Mouse (Mus musculus) kidney, postnatal 14 days (tissue): ENCODE data around the gene Wnt10b.

Source experiments
- DNase-seq: peaks from one replicate; pipeline ENCODE4 v3.0.0; 2022; ENCODE audit warnings: mixed read lengths

The Wnt10b gene

DNA sequence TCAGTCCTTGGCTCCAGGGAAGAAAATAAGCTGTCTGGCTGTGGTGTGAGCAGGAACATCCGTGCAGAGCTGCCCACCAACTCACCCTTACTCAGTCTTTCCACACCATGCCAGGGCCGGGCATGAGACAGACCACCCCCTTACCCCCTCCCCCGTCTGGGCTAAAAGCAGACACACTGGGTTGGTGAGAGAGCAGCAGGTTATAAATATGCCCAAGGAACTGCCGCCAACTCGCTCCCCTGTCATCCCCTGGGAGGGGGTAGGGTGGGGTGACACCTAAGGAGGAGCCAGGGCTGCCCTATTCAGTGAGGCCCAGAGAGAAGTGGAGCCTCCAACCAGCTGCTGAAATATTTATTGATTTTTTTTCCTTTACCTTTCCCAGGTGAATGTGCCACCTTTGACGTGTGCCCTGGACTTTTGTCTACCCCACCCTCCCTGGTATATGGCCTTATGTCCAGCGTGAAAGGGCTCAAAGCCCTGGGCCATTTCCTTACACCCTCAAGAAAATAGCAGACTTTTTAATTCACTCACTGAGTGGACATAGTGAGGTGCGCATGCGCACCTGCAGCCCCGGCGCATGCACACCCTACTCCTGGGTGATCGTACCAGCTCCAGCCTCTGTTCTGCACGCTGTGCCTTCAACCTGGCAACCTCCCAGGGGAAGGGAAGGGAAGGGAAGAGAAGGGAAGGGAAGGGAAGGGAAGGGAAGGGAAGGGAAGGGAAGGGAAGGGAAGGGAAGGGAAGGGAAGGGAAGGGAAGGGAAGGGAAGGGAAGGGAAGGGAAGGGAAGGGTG is 19.0 kb upstream of the Wnt10b start:
- no peak for DNase-seq

DNA sequence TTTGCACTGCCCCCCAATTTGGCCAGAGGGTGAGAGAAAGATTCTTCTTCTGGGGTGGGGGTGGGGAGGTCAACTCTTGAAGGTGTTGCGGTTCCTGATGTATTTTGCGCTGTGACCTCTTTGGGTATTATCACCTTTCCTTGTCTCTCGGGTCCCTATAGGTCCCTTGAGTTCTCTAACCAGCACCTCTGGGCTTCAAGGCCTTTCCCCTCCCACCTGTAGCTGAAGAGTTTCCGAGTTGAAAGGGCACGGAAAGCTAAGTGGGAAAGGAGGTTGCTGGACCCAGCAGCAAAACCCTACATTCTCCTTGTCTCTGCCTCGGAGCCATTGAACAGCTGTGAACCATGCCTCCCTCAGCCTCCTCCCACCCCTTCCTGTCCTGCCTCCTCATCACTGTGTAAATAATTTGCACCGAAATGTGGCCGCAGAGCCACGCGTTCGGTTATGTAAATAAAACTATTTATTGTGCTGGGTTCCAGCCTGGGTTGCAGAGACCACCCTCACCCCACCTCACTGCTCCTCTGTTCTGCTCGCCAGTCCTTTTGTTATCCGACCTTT is 15.3 kb upstream of the Wnt10b start:
- no peak for DNase-seq

DNA sequence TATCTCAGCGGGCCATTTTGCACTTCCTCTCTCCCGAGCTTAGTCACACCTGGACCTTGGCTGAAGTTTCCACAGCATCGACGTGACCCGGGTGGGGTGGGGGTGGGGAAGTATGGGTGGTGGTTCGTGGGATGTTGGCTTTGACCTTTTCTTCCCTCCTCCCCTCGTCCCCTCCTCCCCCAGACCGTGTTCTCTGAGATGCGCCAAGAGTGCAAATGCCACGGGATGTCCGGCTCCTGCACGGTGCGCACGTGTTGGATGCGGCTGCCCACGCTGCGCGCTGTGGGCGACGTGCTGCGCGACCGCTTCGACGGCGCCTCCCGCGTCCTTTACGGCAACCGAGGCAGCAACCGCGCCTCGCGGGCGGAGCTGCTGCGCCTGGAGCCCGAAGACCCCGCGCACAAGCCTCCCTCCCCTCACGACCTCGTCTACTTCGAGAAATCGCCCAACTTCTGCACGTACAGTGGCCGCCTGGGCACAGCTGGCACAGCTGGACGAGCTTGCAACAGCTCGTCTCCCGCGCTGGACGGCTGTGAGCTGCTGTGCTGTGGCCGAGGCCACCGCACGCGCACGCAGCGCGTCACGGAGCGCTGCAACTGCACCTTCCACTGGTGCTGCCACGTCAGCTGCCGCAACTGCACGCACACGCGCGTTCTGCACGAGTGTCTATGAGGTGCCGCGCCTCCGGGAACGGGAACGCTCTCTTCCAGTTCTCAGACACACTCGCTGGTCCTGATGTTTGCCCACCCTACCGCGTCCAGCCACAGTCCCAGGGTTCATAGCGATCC is 14.5 kb upstream of the Wnt10b start:
- DNase-seq = no peak

DNA sequence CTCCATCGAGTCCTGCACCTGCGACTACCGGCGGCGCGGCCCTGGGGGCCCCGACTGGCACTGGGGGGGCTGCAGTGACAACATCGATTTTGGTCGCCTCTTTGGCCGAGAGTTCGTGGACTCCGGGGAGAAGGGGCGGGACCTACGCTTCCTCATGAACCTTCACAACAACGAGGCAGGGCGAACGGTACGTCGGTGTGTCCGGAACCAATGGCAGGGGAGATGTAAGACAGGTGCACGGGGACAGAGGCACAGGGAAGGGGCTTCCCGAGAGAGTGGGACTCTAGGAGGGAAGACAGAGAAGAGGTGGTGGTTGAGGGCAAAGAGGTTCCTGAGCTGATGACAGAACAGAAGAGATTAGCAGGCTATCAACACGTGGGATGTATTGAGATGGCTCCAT is 13.8 kb upstream of the Wnt10b start:
- no peak for DNase-seq

DNA sequence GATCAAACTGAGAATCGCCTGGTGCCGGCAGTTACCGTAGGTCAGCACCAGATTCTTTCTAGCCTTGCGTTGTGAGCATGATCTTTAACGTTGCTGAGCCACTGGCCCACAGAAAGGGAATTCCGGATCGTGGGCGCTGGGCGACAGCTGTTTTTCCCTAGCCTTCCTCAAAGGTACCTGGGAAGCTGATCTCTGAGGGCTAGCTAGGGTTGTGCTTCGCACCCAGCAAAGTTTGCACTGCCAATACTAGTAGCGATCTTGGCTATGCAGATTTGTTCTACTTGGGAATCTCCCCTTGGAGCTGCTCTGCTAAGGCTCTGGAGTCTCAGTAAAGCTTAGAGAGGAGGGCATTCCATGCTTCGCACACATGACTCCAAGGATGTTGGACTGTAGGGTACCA is 13.3 kb upstream of the Wnt10b start:
- no peak for DNase-seq

DNA sequence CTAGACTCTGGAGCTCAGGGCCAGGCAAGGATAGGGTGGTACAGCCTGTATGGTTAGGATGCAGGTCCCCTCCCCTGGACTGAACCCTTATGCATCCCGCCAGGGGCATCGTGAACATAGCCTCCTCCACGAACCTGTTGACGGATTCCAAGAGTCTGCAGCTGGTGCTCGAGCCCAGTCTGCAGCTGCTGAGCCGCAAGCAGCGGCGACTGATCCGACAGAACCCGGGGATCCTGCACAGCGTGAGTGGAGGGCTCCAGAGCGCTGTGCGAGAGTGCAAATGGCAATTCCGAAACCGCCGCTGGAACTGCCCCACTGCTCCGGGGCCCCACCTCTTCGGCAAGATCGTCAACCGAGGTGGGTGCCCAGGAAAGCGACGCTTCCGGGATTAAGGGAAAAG is 12.8 kb upstream of the Wnt10b start:
- DNase-seq = no peak

DNA sequence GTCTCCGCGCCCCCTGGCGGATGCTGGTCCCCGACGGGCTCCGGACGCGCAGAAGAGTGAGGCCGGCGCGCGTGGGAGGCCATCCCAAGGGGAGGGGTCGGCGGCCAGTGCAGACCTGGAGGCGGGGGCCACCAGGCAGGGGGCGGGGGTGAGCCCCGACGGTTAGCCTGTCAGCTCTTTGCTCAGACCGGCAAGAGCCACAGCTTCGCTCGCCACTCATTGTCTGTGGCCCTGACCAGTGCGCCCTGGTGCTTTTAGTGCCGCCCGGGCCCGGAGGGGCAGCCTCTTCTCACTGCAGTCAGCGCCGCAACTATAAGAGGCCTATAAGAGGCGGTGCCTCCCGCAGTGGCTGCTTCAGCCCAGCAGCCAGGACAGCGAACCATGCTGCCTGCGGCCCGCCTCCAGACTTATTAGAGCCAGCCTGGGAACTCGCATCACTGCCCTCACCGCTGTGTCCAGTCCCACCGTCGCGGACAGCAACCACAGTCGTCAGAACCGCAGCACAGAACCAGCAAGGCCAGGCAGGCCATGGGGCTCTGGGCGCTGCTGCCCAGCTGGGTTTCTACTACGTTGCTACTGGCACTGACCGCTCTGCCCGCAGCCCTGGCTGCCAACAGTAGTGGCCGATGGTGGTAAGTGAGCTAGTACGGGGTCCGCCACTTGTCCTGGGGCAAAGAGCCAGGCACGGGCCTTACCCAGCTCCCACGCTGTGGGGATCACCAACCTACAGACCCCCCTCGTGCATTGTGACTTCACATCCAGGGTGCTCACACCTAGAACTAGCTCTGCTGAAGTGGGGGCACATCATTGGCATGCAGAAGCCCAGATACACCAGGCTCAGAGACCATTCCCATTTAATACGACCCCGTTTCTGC is 11.9 kb upstream of the Wnt10b start, which contains the start of gene Wnt1:
Gene Wnt1 (plus strand): TSS at position 197 of the 875 bp plus-strand sequence.
- peak; percentile 60 for DNase-seq

DNA sequence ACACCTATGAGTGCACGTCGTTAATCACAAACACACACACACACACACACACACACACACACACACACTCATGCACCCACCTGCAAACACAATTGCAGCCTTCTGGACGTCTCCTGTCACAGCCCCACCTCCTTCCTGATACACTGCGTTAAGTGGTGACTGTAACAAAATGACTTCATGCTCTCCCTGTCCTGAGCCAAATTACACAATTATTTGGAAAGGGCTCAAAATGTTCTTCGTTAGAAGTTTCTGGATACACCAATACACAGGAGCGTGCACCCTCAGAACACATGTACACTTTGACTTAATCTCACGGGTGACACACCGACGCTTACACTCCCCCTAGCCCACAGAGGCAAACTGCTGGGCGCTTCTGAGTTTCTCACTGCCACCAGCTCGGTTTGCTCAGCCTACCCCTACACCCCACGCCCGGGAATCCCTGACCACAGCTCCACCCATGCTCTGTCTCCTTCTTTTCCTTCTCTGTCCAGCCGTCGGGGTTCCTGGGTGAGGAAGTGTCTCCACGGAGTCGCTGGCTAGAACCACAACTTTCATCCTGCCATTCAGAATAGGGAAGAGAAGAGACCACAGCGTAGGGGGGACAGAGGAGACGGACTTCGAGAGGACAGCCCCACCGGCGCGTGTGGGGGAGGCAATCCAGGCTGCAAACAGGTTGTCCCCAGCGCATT is 11.2 kb upstream of the Wnt10b start:
- no peak for DNase-seq

DNA sequence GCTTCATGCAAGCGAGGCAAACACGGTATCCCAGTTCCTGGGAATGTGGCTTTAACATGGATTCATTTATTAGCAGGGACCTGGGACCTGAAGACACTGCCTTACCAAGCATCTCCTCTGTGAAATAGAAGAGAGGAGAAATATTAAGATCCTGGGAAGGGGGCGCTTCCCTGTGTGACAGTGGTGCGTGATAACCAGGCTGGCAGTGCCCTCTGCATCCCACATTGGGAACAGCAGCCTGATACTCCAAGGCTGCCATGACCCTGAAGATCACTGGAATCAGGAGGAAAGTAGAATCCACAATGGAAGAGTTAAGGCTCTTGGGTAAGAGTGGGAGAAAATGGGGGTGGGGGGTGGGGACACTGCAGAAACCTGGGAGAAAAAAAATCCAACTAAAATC is 10.0 kb upstream of the Wnt10b start:
- DNase-seq = no peak

DNA sequence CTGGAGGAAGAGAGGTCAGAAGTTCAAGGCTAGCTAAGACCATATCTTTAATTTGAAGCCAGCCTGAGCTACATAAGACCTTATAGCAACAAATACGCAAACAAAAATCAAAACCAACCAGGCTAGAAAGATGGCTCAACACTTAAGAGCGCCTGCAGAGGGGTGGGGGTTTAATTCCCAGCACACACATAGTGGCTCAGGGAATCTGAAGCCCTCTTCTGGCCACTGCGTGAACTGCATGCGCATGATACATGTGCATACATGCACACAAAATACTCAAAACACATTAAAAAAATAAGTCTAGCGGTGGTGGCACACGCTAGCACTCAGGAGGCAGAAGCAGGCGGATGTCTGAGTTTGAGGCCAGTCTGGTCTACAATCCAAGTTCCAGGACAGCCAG is 7.8 kb upstream of the Wnt10b start:
- no peak for DNase-seq

DNA sequence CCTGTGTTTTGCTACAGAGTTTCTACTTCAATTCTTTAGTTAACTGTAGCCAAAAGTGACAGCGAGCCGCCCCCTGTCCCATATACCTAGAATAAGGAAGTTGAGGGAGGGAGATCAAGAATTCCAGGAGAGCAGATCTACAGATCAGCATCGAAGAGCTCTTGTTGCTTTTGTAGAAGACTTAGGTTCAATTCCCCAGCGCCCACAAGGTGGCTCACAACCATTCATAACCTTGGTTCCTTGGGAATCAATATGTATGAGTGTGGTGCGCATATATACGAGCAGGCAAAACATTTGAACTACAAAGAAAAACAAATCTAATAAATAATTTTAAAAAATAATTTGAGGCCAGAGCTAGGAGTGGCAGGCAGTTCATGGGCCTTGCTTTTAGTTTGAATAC is 3.2 kb upstream of the Wnt10b start:
- DNase-seq = no peak

DNA sequence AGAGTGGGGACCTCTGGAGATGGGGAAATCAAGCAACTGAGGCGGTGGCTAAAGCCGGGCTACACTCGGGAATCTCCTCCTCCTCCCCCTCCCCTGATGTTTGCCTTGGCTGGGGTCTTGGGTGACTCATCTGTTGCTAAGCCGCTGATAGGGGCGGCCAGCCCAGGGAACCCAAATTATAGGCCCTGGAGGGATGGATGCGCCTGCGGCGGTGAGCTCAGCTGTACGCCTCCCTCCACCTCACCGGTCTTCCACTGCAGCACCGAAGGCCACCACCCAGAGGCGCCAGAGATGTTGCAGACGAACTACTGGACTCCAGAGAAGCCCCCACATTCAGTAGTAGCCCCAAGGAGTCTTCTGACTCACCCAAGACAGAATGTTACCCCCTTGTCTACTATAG is 2.6 kb upstream of the Wnt10b start:
- DNase-seq = no peak

DNA sequence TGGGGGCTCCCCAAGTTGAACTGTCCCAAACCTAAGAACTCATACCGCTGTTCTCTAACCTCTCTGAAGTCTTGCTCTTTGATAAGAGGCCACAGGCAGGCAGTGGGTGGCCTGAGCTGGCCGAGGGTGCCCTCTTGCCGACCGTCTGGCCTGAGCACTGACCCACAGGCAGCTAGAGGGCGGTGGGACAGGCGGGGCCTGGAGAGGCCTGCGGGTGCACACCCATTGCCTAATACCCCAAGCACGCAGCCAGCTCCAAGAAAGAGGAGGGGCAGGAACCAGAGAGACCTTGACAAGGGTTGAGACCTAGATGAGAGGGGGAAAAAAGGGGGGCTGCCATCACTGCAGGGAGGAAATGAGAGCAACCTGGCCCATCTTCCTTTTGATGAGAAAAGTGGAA is 2.1 kb upstream of the Wnt10b start:
- DNase-seq = no peak

DNA sequence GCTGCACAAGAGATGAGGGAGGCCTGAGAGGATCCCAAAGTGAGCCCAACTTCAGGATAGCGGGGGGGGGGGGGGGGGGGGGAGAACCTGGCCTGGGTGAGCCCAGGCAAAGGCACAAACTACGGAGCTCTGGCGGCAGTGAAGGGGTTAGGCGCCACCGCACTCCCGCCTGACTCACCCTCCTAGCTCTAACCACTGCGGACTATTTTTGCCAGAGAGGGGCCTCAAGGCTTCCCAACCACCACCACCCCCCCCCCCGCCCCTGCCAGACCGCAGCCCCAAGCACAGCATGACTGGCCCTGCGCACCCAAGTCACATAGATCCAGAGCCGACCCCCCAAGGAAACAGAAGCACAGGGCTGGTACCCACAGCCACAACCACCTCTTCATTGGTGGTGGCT is 856 bp upstream of the Wnt10b start:
- no peak for DNase-seq

DNA sequence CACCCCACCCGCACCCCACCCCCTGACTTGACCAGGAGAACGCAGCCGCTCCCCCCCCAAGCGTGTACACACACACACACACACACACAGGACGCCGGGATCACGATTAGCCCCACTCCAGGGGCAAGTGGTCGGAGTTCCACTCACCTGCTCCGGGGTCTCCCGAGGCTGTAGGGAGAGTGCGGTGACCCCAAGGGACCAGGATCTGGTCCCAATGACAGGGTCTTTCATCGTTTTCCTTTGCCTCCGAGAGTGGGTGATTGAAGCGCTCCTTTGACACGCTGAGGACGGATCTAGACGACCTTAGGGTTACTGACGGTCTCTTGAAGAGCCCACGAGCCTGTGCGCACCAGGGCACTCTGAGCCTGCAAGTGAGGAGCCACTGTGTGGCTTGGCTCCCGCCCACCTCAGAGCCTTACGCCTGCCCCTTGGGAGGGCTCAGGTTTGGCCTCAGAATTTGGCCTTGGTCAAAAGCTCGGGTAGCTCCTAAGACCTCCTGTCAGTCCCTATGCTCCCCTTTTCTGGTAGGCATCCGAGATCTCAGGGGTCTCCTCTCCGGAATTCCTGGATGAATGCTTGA is 331 bp upstream of the Wnt10b start:
- DNase-seq = no peak

DNA sequence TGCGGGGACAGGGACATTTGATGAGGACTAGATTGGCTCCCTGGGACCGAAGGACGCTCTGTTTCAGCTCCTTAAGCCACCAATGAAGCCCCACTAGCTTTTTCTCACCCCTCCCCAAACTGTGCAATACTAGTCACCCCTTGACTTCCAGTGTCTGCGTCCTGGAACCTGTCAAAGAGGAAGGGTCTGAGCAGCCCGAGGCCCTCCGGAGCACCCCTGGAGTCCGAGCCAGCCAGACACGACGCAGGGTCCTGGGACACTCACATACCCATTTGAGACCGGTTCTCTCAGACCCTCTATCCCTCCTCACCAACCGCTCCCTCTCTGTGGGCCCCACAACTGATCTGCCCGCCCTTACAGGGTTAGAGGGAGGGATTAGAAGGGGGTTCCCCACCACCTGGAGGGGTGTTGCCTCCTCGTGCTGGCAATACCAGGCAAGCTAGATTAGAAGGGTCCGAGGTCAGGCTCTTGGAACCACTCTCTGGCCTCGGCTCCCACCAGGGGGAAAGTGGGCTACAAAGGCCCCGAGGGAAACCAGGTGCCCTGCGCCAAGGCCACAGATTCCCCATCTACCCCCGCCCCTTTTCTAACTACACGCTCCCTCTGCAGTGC is 839 bp downstream of the Wnt10b start:
- no peak for DNase-seq

DNA sequence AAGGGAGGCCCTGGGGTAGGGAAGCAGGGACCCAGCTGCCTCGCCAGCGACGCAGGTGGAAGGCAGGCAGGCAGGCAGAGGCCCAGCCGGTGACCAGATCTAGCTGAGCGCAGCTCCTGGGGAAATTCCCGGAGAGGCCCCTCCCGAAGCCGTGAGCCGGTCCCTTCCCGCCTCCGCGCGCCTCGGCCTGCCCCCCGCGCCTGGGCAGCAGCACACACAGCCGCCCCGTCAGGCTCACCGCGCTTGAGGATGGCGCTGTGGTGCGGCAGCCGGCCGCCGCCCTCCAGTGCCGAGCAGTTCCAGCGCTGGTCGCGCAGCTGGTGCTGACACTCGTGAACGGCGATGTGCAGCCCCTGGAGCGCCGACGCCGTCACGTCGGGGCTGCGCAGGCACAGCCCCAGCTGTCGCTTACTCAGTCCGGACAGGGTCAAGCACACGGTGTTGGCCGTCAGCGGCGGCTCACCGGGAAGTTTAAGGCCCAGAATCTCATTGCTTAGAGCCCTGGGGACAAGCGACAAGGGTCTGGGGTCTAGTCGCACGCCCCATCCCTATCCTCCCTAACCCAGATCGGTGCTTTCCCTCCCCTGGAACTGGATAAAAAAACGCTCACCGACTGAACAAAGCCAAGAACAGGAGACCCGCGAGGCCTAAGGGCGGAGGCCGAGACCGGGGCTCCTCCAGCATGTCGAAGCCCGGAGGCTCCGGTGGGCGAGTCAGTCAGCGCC is 1.5 kb downstream of the Wnt10b start:
- DNase-seq = peak; percentile 54

DNA sequence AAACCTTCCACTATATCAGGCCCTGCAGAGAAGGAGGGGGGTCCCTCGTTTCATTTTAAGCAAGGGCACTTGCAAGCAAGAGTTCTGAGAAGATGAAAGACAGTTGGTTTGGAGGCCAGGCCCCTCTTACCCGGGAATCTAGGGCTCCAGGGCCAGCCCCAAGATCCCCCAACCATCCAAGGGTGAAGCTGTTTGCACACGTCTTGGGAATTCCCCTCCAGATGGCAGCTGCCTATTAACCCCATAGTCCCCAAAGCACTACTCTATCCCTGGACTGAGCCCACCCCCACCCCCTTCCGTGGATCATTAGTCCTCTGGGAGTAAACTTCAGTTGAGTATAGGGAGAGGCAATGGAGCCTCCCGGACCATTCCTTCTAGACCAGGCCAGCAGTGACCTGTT is 2.4 kb downstream of the Wnt10b start:
- no peak for DNase-seq

DNA sequence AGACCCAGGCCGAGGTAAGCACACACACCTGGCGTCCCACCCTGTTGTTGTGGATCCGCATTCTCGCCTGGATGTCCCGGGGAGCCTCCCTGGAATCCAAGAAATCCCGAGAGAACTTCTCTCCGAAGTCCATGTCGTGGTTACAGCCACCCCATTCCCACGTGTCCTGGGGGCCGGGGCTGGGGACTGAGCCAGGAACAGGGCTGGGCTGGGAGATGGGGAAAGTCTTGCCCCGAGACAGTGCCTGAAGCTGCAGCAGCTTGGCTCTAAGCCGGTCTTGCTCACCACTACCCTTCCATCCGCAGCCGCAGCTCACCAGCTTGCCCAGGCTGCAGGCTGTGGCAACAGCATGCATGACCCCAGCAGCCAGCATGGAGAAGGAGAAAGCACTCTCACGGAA is 3.9 kb downstream of the Wnt10b start:
- no peak for DNase-seq

DNA sequence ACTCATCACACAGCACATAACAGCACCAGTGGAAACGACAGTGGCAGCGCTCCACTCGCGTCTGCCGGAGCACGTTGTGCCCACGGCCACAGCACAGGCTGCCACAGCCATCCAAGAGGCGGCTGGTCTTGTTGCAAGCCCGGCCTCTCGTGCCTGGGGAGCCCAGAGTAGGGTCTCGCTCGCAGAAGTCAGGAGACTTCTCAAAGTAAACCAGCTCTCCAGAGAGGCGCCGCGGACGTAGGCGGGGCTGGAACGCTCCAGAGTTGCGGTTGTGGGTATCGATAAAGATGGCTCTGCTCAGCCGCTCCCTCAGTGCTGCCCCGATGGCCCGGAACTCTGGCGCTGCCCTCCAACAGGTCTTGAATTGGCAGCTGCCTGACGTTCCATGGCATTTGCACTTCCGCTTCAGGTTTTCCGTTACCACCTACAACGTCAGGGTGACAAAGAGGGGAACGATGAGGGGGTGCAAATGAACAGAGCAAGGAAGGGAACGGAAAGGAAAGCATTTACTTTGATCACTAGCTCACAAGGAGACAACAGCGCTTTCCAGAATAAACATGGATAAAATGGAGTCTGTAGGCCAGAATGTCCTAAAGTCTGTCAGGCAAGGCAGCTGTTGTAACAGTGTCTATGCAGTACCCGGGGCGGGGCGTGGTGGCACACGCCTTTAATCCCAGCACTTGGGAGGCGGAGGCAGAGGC is 5.3 kb downstream of the Wnt10b start:
- DNase-seq = no peak
